Mouse (Mus musculus): ENCODE measurements around the gene Ctsw.

- TF ChIP-seq POLR2A (IDR thresholded peaks at IDR 0.05; ENCODE audit: borderline replicate concordance, control insufficient read depth, low read depth, low read length) (no peak), CTCF (IDR thresholded peaks at IDR 0.05; ENCODE audit: control insufficient read depth, insufficient read depth, low read length) (no peak)
Measured at GRCm38 (mm10) chr19:5496052-5496370, 27.7 kb upstream of the Ctsw start.

Measured in bone marrow, adult 2 months (tissue).